Mouse (Mus musculus): ENCODE data around the gene 4933436I01Rik. TPM values are rescaled to one million over a fixed set of nuclear protein-coding genes. Genes with fewer than 3 reads are reported as not detected.

The 4933436I01Rik gene
- not detected in 2 replicates for polyA plus RNA-seq (2012; rRNA removed)

DNA sequence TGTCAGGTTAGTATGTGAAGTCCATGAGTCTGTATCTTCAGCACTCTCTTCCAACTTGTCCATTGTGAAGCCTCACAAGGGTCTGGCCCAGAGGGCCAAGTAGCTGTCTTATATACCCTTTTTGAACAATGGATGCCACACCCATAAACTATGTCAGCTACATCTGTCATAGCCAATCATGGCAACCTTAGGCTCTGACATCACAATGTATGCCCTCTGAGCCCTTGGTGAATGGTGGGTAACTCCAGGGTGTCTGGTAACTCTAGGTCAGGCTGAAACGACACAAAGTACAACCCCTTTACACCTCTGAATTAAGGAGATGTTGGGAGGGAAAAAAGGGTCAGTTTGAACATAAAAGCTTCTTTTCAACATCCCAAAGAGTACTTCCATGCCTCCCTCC, at the start of gene 4933436I01Rik:
4933436I01Rik (minus strand) TSS at position 101 of the 400 bp plus-strand sequence.

Other genes starting within 250 kb of the 4933436I01Rik start
- not detected in 2 replicates for gene Gm1140, start 227.9 kb downstream of the 4933436I01Rik start, polyA plus RNA-seq (2012; rRNA removed)
- gene Gm14692, start 225.8 kb downstream of the 4933436I01Rik start, polyA plus RNA-seq (2012; rRNA removed), result not detected in 2 replicates

Data from colon, adult 2 months (tissue).